Comparison of ENCODE assay signal across 8 mouse cellular contexts in genomic region chr8:121951656-121952009, GRCm38 (mm10). TPM values are rescaled to one million over a fixed set of nuclear protein-coding genes. Genes with fewer than 3 reads are reported as not detected.
A peak's percentile ranks its signal among the peaks of the same experiment; 100 is the strongest.
DNase-seq lines count a peak whose midpoint lies in the region; ATAC-seq and TF ChIP-seq lines count a peak whose summit lies in the region.

No protein-coding gene starts in this region.

- peaks cover 7% of the 10 kb centered on the region; the same call in 1 of the 2 replicates for H3K4me1 ChIP-seq in bone marrow, adult 2 months (ENCODE audit: control insufficient read depth, insufficient read depth, low read length)
- H3K4me1 ChIP-seq in hindbrain, embryonic 10.5 days (replicated peaks), result peaks cover 71% of the 10 kb centered on the region
- H3K4me1 ChIP-seq in midbrain, embryonic 13.5 days (replicated peaks), result peaks cover 56% of the 10 kb centered on the region

- no peaks in the 10 kb centered on the region for H3K9me3 ChIP-seq in hindbrain, embryonic 10.5 days
- no peaks in the 10 kb centered on the region for H3K9me3 ChIP-seq in midbrain, embryonic 13.5 days

- peak overlapping the region; percentile 90 for H3K4me2 ChIP-seq in midbrain, embryonic 13.5 days (replicated peaks)

- H3K4me3 ChIP-seq in bone marrow, adult 2 months (replicated peaks; ENCODE audit: control insufficient read depth, low read depth, low read length), result peak overlapping the region; percentile 31
- peak overlapping the region; percentile 95 for H3K4me3 ChIP-seq in hindbrain, embryonic 10.5 days
- peak overlapping the region; percentile 95 for H3K4me3 ChIP-seq in midbrain, embryonic 13.5 days (replicated peaks)

- peaks cover 42% of the 10 kb centered on the region for H3K36me3 ChIP-seq in hindbrain, embryonic 10.5 days
- peaks cover 18% of the 10 kb centered on the region for H3K36me3 ChIP-seq in midbrain, embryonic 13.5 days

- TF ChIP-seq CTCF in bone marrow, adult 2 months (IDR thresholded peaks at IDR 0.05; ENCODE audit: control insufficient read depth, insufficient read depth, low read length), result no peak

- intact Hi-C loops in left cerebral cortex, postnatal 36 days (cut with DNase I), result no loop called here

- 18% methylated on average over 7 of the region's 7 CpGs for WGBS in bone marrow, adult 2 months
- WGBS in hindbrain, embryonic 10.5 days, result 36% methylated on average over 7 of the region's 7 CpGs
- 37% methylated on average over 7 of the region's 7 CpGs for WGBS in midbrain, embryonic 13.5 days

- no peak for TF ChIP-seq POLR2A in bone marrow, adult 2 months (IDR thresholded peaks at IDR 0.05; ENCODE audit: borderline replicate concordance, control insufficient read depth, low read depth, low read length)

- H3K9ac ChIP-seq in midbrain, embryonic 13.5 days (replicated peaks), result peak overlapping the region; percentile 99

- no peaks in the 10 kb centered on the region for H3K27me3 ChIP-seq in hindbrain, embryonic 10.5 days (ENCODE audit: insufficient read depth, poor library complexity, severe bottlenecking)
- no peaks in the 10 kb centered on the region for H3K27me3 ChIP-seq in midbrain, embryonic 13.5 days

- DNase-seq in kidney, adult 11 months, result peak; percentile 32
- no peak for DNase-seq in kidney, adult 9 months
- DNase-seq in hindbrain, embryonic 10.5 days (ENCODE audit: low spot score), result no peak
- DNase-seq in left cerebral cortex, postnatal 36 days (ENCODE audit: low spot score in 2 of 2), result no peak
- no peak for DNase-seq in embryo, embryonic 10 days (ENCODE audit: low spot score)

- no peak overlapping the region for H3K27ac ChIP-seq in bone marrow, adult 2 months (ENCODE audit: control insufficient read depth, insufficient read depth, low read depth, low read length, poor library complexity)
- peak overlapping the region; percentile 97 for H3K27ac ChIP-seq in hindbrain, embryonic 10.5 days
- H3K27ac ChIP-seq in midbrain, embryonic 13.5 days, result peak overlapping the region; percentile 96

- no peak for ATAC-seq in midbrain, embryonic 13.5 days
- ATAC-seq in monocyte, adult 5-6 weeks (replicated peaks; ENCODE audit: insufficient number of reproducible peaks, low FRiP score, low TSS enrichment, poor library complexity, severe bottlenecking), result no peak

RNA-seq across cellular contexts. Expression of gene Banp, which starts 2.1 kb away (rescaled TPM):
- polyA plus RNA-seq in bone marrow, adult 2 months (2011; ENCODE audit: insufficient read depth, insufficient read length, low replicate concordance, missing spikeins), result 13.3 and 30.1 TPM in 2 replicates
- polyA plus RNA-seq in hindbrain, embryonic 10.5 days (2016; fragmentation: Nextera tagmentation; extraction: Ambion mirVana), result 56.9 and 64.5 TPM in 2 replicates
- polyA plus RNA-seq in midbrain, embryonic 13.5 days (2015; fragmentation: Nextera tagmentation; extraction: Ambion mirVana), result 59.0 and 62.4 TPM in 2 replicates
- total RNA-seq in monocyte, adult 5-6 weeks (2017), result 23.5 to 63.3 TPM (median 27.5 TPM) in 3 replicates
- total RNA-seq in left cerebral cortex, postnatal 36 days (2021), result 10 to 100 TPM; 25.8 to 47.8 TPM

RNA-seq across cellular contexts. Expression of gene Car5a, which starts 6.9 kb away (rescaled TPM):
- 9.4 and 19.9 TPM in 2 replicates for polyA plus RNA-seq in bone marrow, adult 2 months (2011; ENCODE audit: insufficient read depth, insufficient read length, low replicate concordance, missing spikeins)
- polyA plus RNA-seq in hindbrain, embryonic 10.5 days (2016; fragmentation: Nextera tagmentation; extraction: Ambion mirVana), result 0.12 and 0.17 TPM in 2 replicates
- 0.12 and 0.53 TPM in 2 replicates for polyA plus RNA-seq in midbrain, embryonic 13.5 days (2015; fragmentation: Nextera tagmentation; extraction: Ambion mirVana)
- total RNA-seq in monocyte, adult 5-6 weeks (2017), result not detected in 3 replicates
- total RNA-seq in left cerebral cortex, postnatal 36 days (2021), result not detected

RNA-seq across cellular contexts. Expression of gene Slc7a5, which starts 44.1 kb away (rescaled TPM):
- polyA plus RNA-seq in bone marrow, adult 2 months (2011; ENCODE audit: insufficient read depth, insufficient read length, low replicate concordance, missing spikeins), result 66.4 and 81.9 TPM in 2 replicates
- 27.2 and 27.6 TPM in 2 replicates for polyA plus RNA-seq in hindbrain, embryonic 10.5 days (2016; fragmentation: Nextera tagmentation; extraction: Ambion mirVana)
- 34.2 and 37.3 TPM in 2 replicates for polyA plus RNA-seq in midbrain, embryonic 13.5 days (2015; fragmentation: Nextera tagmentation; extraction: Ambion mirVana)
- 3.1 to 5.1 TPM (median 4.9 TPM) in 3 replicates for total RNA-seq in monocyte, adult 5-6 weeks (2017)
- 10 to 100 TPM; 61.9 to 73.8 TPM for total RNA-seq in left cerebral cortex, postnatal 36 days (2021)

Comparison
In these comparisons a context has a peak if more than half of its experiments do, and no peak if none do; other contexts are left out.
1. H3K4me3 ChIP-seq: peak in every context shown above with its lines; median percentile 95 in hindbrain, embryonic 10.5 days; 95 in midbrain, embryonic 13.5 days; 31 in bone marrow, adult 2 months.